Comparison of ENCODE assay signal across 12 mouse cellular contexts in the genomic region with DNA sequence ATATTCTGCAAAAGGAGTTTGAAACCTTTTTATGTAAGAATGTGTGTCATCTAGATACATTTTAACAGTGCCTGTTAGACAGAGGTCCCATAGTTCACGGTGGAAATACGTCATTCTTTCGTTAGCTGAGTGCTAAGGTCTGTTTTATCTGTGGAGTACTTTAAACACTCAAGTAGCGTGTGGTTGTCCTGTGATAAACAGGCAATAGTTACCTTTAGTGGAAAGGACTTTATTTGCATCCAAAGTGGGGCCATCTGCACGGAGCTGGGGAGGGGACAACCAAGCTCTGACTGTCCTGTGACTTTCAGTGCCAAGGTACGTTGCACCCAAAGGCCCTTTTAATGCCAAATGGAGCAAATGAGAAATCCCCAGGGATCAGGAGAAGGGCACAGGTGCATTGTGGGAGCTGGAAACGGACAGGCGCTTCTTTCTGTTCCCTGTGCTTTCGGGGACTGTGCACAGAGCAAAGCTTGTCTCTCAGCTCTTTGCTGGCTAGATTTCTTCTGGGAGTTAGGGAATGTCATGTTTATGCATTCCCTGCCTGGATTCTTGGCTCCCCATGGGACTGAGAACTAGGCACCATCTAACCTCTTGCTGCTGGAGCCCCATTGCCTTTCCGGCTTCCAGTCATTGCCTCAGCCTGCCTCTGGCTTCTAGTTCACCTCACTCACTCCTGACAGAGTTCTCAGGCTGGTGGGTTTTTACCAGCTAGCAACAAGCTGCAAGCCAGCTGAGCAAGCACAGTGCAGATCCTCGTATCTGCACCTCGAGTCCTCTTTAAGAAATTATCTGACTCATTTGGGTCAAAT. TPM values are rescaled to one million over a fixed set of nuclear protein-coding genes. Genes with fewer than 3 reads are reported as not detected.
A peak's percentile ranks its signal among the peaks of the same experiment; 100 is the strongest.
DNase-seq lines count a peak whose midpoint lies in the region; ATAC-seq and TF ChIP-seq lines count a peak whose summit lies in the region.
"Had no signal": no experiment of that assay in that cellular context is flagged by ENCODE, and none has a peak within 500 bp of the region (broad histone marks: within the 10 kb centered on the region; RNA-seq: fewer than 3 reads in every experiment).

No protein-coding gene starts in this region.

- ATAC-seq in Patski: peak; percentile 15
- ATAC-seq in heart, embryonic 13.5 days (ENCODE audit: extremely low read depth, insufficient number of reproducible peaks, low FRiP score, low TSS enrichment): no peak

- no peak for TF ChIP-seq CTCF in Patski (IDR thresholded peaks at IDR 0.05)

- H3K4me3 ChIP-seq in heart, embryonic 13.5 days: no peak overlapping the region
- H3K4me3 ChIP-seq: hindbrain, embryonic 13.5 days had no signal

- in situ Hi-C loops in Patski (cut with MboI; ENCODE audit: low pct_unique_long_range_greater_than_20kb): no loop called here

- POLR2A ChIA-PET in Patski (lab: Charles Lee): interaction anchor here (1.4 kb wide), 1 partner anchor 56 kb away, joined by 5 read pairs; a partner anchor contains a TSS

- peaks cover 77% of the 10 kb centered on the region for H3K4me1 ChIP-seq in heart, embryonic 13.5 days

- CTCF ChIA-PET in Patski (lab: Charles Lee): interaction anchor here (1.2 to 3.0 kb wide), 4 partner anchors 12 to 20 kb away, joined by 3 to 8 read pairs (median 6); no protein-coding TSS in a partner anchor

- 0 out of 2 replicates have a peak overlapping the region, but pooled peaks have one; percentile 9 for H3K9ac ChIP-seq in heart, embryonic 13.5 days
- H3K9ac ChIP-seq: hindbrain, embryonic 13.5 days had no signal

- H3K27me3 ChIP-seq in Patski: no peaks in the 10 kb centered on the region
- no peaks in the 10 kb centered on the region for H3K27me3 ChIP-seq in heart, embryonic 13.5 days (replicated peaks)
- H3K27me3 ChIP-seq: hindbrain, embryonic 13.5 days had no signal

- no peaks in the 10 kb centered on the region for H3K9me3 ChIP-seq in heart, embryonic 13.5 days
- H3K9me3 ChIP-seq: G1E; hindbrain, embryonic 13.5 days had no signal

- H3K4me2 ChIP-seq in heart, embryonic 13.5 days: peak overlapping the region; percentile 29
- H3K4me2 ChIP-seq: hindbrain, embryonic 13.5 days had no signal

- H3K36me3 ChIP-seq in heart, embryonic 13.5 days: peaks cover 16% of the 10 kb centered on the region

- 40% methylated on average over 12 of the region's 12 CpGs for WGBS in heart, embryonic 13.5 days

- DNase-seq in kidney, adult 9 months: peak; percentile 56
- no peak for DNase-seq in kidney, postnatal 10 days
- DNase-seq in Patski (ENCODE audit: low read depth, low spot score): no peak
- DNase-seq in lung, postnatal 10 days: peak; percentile 55
- DNase-seq in embryo, embryonic 9.5 days (ENCODE audit: extremely low spot score): no peak
- DNase-seq in embryo, embryonic 10.5 days (ENCODE audit: low spot score): no peak
- no peak for DNase-seq in thymus, postnatal 10 days (ENCODE audit: low spot score in 2 of 2)
- DNase-seq: embryo, embryonic 11 days; right cerebral cortex, postnatal 25 days had no signal

- H3K27ac ChIP-seq in heart, embryonic 13.5 days (replicated peaks): peak overlapping the region; percentile 53
- H3K27ac ChIP-seq: hindbrain, embryonic 13.5 days had no signal

RNA-seq across cellular contexts. Expression of a gene that starts 56.1 kb away (rescaled TPM):
- polyA plus RNA-seq in Patski (2021): 239 TPM
- polyA plus RNA-seq in heart, embryonic 13.5 days (2015; fragmentation: Nextera tagmentation; extraction: Ambion mirVana): 83.2 and 88.6 TPM in 2 replicates

RNA-seq across cellular contexts. Expression of a gene that starts 56.1 kb away (rescaled TPM):
- polyA plus RNA-seq in Patski (2021): 0.17 TPM
- polyA plus RNA-seq in heart, embryonic 13.5 days (2015; fragmentation: Nextera tagmentation; extraction: Ambion mirVana): 2.0 and 2.1 TPM in 2 replicates

RNA-seq across cellular contexts. Expression of a gene that starts 56.9 kb away (rescaled TPM):
- polyA plus RNA-seq in Patski (2021): 335 TPM
- polyA plus RNA-seq in heart, embryonic 13.5 days (2015; fragmentation: Nextera tagmentation; extraction: Ambion mirVana): 82.0 and 82.4 TPM in 2 replicates

Comparison
In these comparisons a context has a peak if more than half of its experiments do, and no peak if none do; other contexts are left out.
1. DNase-seq: peak in kidney, adult 9 months (single experiment) and lung, postnatal 10 days (single experiment); none in kidney, postnatal 10 days (single experiment), Patski (single experiment), embryo, embryonic 9.5 days (single experiment), embryo, embryonic 10.5 days (single experiment) and thymus, postnatal 10 days (0 of 2).